Mouse (Mus musculus) forebrain, embryonic 14.5 days (tissue): ENCODE measurements around the gene Abr. TPM values are rescaled to one million over a fixed set of nuclear protein-coding genes. Genes with fewer than 3 reads are reported as not detected.

Source experiments
- ATAC-seq: fragments of 200-750 bp; cut with Nextera tagmentation; 2 replicates; pipeline ENCODE4 v1.8.0; 2017; ENCODE audit warnings: mild to moderate bottlenecking, moderate library complexity
- DNase-seq: peaks from one replicate; pipeline ENCODE4 v3.0.0-alpha.2; 2015; ENCODE audit warnings: low spot score
- H3K27ac ChIP-seq: fragments of 300-500 bp; sonication (generic); 2 replicates; pipeline ENCODE4 v1.5.1; 2014; ENCODE audit warnings: low read depth, mild to moderate bottlenecking, control low read depth, low read length, moderate library complexity
- H3K27me3 ChIP-seq: fragments of 300-500 bp; sonication (generic); replicated peaks from 2 replicates; pipeline ENCODE4 v1.6.1; 2014; ENCODE audit warnings: low read length, control low read depth, mixed read lengths; ENCODE audit not compliant: control insufficient read depth, insufficient read depth
- H3K36me3 ChIP-seq: fragments of 300-500 bp; sonication (generic); 2 replicates; pipeline ENCODE4 v1.6.1; 2014; ENCODE audit warnings: low read length, control low read depth; ENCODE audit not compliant: control insufficient read depth, insufficient read depth
- H3K4me1 ChIP-seq: fragments of 300-500 bp; sonication (generic); 2 replicates; pipeline ENCODE4 v1.6.1; 2014; ENCODE audit warnings: antibody characterized with exemption, low read length, control low read depth; ENCODE audit not compliant: control insufficient read depth, insufficient read depth
- H3K4me2 ChIP-seq: fragments of 300-500 bp; sonication (generic); 2 replicates; pipeline ENCODE4 v1.6.1; 2014; ENCODE audit warnings: mild to moderate bottlenecking, control low read depth, low read length
- H3K4me3 ChIP-seq: fragments of 300-500 bp; sonication (generic); 2 replicates; pipeline ENCODE4 v1.5.1; 2014; ENCODE audit warnings: low read depth, low read length, control low read depth
- H3K9ac ChIP-seq: fragments of 300-500 bp; sonication (generic); 2 replicates; pipeline ENCODE4 v1.6.1; 2014; ENCODE audit warnings: mild to moderate bottlenecking, low read length, control low read depth, moderate library complexity
- H3K9me3 ChIP-seq: fragments of 300-500 bp; sonication (generic); replicated peaks from 2 replicates; pipeline ENCODE4 v1.6.1; 2016; ENCODE audit warnings: low read length, control low read depth, mixed read lengths; ENCODE audit not compliant: control insufficient read depth
- WGBS: fragments of 180-500 bp; shearing (Covaris S2); extraction: QIAGEN DNeasy Blood & Tissue Kit; methylation state at CpG from one replicate; pipeline ENCODE4 v1.1.7; 2014; 5-methylcytosine and 5-hydroxymethylcytosine counted together
- polyA plus RNA-seq: library from polyadenylated mRNA; unstranded; fragments of >200 nt; fragmentation: Nextera tagmentation; extraction: Ambion mirVana; gene quantifications from 2 replicates; pipeline ENCODE4 v1.2.1, GENCODE M21; 2014

Gene Abr
- polyA plus RNA-seq, 1 experiment from 2014 or later = 88.8 TPM

DNA sequence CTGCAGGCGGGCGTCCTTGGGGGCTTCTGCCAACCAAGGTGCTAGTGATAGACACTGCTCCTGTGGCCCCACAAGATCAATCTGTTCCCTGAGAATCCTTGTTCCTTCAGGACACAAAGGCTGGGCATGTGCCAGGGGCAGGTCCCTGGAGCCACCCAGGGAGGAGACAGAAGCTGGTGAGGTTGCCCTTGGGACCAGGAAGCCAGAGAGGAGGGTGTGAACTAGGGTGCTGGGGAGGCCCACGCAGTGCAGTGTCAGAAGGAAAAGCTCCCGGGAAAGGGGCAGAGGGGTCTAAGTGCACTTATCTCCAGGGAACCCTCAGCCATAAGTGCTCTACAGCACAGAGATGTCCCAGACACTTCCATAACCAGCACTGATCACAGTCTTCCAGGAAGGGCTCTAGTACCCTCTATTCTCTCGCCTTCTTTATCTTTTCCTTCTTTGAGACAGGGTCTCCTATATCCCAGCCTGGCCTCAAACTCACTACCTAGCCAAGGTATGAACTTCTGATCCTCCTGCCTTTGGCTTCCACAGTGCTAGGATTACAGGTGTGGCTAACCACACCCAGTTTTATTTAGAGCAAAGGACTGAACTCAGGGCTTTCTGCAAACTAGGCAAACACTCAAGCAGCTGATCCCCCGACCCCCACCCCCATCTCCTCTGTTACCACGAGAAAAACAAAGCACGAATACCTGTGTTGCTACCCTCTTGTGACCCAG lies 145.6 kb downstream of the Abr start:
- H3K4me1 ChIP-seq = peaks cover 25% of the 10 kb centered on the region
- no peak overlapping the region for H3K27ac ChIP-seq
- H3K4me3 ChIP-seq = no peak overlapping the region
- ATAC-seq (no peak), DNase-seq (no peak)
- no peak overlapping the region for H3K9ac ChIP-seq
- 77% methylated on average over 8 of the region's 8 CpGs for WGBS
- no peaks in the 10 kb centered on the region for H3K27me3 ChIP-seq
- H3K4me2 ChIP-seq = no peak overlapping the region
- no peaks in the 10 kb centered on the region for H3K9me3 ChIP-seq
- peaks cover 19% of the 10 kb centered on the region for H3K36me3 ChIP-seq

GRCm38 (mm10) chr11:76472617-76473016 lies 149.5 kb downstream of the Abr start:
- Histone ChIP-seq H3K27ac (peak overlapping the region; percentile 85), H3K4me3 (no peak overlapping the region), H3K27me3 (no peaks in the 10 kb centered on the region), H3K9me3 (no peaks in the 10 kb centered on the region), H3K36me3 (0 out of 2 replicates have a peak, but pooled peaks cover under 1% of the 10 kb centered on the region), H3K4me1 (peaks cover 52% of the 10 kb centered on the region), H3K4me2 (peak overlapping the region; percentile 4; the same call in 1 of the 2 replicates), H3K9ac (0 out of 2 replicates have a peak overlapping the region, but pooled peaks have one; percentile 2)
- DNase-seq = peak; percentile 87
- no peak for ATAC-seq
- WGBS = 6% methylated on average over 5 of the region's 5 CpGs

DNA sequence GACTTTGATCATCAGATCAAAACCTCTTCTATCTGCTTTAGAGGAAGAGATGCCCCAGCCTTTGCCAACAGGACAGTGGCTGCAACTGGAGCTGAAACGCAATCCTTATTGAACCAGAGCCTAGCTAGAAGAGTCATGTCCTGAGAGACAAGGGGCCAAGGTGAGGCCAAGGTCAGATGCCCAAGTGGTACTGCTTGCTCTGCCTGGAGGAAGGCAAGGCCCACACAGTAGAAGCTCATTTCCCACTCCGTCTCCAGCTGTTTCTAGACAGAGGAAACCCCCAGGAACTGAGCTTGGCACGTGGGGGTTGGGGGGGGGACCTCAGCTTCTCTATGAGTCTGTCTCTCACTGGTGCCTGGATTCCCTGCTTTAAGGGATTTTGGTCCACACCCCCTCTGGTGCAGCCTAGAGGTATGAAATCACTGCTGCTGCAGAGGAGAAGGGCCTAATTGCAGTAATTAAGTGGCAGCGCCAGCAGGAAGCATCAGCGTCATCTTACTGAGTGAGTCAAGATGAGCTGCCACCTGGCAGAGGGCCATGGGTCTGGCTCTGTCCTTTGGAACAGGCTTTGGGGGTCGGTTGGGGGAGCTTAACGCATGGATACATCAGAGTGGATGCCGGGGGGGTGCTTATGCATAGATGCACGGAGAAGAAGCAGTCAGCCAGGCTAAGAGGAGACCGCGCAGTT lies 152.7 kb downstream of the Abr start:
- peak overlapping the region; percentile 22; the same call in 1 of the 2 replicates for H3K9ac ChIP-seq
- H3K36me3 ChIP-seq = 0 out of 2 replicates have a peak, but pooled peaks cover 4% of the 10 kb centered on the region
- peaks cover 52% of the 10 kb centered on the region for H3K4me1 ChIP-seq
- DNase-seq = peak; percentile 94
- no peak overlapping the region for H3K4me3 ChIP-seq
- 17% methylated on average over 11 of the region's 11 CpGs for WGBS
- no peaks in the 10 kb centered on the region for H3K27me3 ChIP-seq
- H3K4me2 ChIP-seq = peak overlapping the region; percentile 59; the same call in 1 of the 2 replicates
- no peaks in the 10 kb centered on the region for H3K9me3 ChIP-seq
- ATAC-seq = peak; percentile 60
- peak overlapping the region; percentile 92 for H3K27ac ChIP-seq

- Histone ChIP-seq H3K27ac (peak overlapping the region; percentile 92), H3K27me3 (no peaks in the 10 kb centered on the region), H3K4me3 (peak overlapping the region; percentile 46), H3K4me1 (peaks cover 52% of the 10 kb centered on the region), H3K36me3 (peaks cover 12% of the 10 kb centered on the region), H3K9ac (peak overlapping the region; percentile 76), H3K4me2 (peak overlapping the region; percentile 59), H3K9me3 (no peaks in the 10 kb centered on the region)
- DNase-seq (peak; percentile 96), ATAC-seq (peak; percentile 72)
- 0% methylated on average over 5 of the region's 6 CpGs for WGBS
These were observed 153.8 kb downstream of the Abr start for GRCm38 (mm10) chr11:76468347-76468746.

DNA sequence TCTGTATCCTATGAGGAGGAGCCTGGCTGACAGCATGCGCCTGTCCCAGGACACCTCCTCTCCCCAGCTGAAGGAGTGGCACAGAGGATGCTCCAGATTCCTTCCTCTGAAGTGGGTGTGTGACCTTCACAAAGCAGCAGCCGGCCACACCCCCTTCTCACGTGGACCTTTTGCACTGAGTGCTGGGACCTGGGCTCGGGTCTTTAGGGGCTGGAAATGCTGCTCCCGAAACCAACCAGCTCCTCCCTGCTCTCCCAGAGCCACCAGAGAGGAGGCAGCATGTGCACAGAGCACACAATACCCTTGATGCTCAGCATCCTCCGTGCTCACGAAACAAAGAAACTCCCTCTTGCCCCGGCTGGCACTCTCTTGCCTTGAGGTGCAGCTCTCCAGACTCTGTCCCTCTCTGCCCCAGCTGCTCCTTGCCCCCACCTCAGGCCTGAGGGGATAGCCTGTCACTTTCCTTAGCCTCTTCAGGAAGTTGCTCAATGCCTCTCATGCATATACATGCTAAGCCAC lies 154.6 kb downstream of the Abr start:
- Histone ChIP-seq H3K4me1 (peaks cover 46% of the 10 kb centered on the region), H3K27ac (peak overlapping the region; percentile 92), H3K4me2 (peak overlapping the region; percentile 59), H3K36me3 (peaks cover 19% of the 10 kb centered on the region), H3K27me3 (no peaks in the 10 kb centered on the region), H3K4me3 (peak overlapping the region; percentile 46), H3K9ac (peak overlapping the region; percentile 76), H3K9me3 (no peaks in the 10 kb centered on the region)
- WGBS = 8% methylated on average over 8 of the region's 8 CpGs
- peak; percentile 28 for ATAC-seq
- DNase-seq = peak; percentile 56

DNA sequence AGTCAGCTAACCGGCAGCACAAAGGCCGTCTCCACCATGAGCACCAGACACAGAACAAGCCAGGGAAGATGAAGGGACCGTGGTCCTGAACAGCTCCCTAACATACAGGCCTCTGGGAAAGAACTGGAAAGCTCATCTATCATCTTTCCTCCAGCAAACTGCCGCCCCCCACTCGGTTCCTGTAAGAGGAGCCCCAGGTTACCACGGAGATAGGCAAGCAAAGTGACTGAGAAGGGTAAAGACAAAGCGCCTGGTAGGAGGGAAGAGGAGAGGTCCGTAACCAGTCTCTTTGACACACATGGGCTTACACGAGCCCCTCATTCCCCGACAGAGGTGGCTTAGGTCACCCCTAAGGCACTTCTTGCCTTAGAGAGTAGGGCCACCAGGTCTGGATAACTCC lies 155.0 kb downstream of the Abr start:
- H3K36me3 ChIP-seq = peaks cover 24% of the 10 kb centered on the region
- H3K27me3 ChIP-seq = no peaks in the 10 kb centered on the region
- H3K4me2 ChIP-seq = peak overlapping the region; percentile 59
- peak overlapping the region; percentile 76 for H3K9ac ChIP-seq
- H3K4me1 ChIP-seq = peaks cover 41% of the 10 kb centered on the region
- ATAC-seq = no peak
- peak overlapping the region; percentile 46 for H3K4me3 ChIP-seq
- 28% methylated on average over 10 of the region's 10 CpGs for WGBS
- H3K27ac ChIP-seq = peak overlapping the region; percentile 92
- no peaks in the 10 kb centered on the region for H3K9me3 ChIP-seq
- peak; percentile 38 for DNase-seq

GRCm38 (mm10) chr11:76465879-76466278 lies 156.2 kb downstream of the Abr start:
- Histone ChIP-seq H3K27me3 (no peaks in the 10 kb centered on the region), H3K4me2 (peak overlapping the region; percentile 59; the same call in 1 of the 2 replicates), H3K36me3 (peaks cover 36% of the 10 kb centered on the region), H3K4me1 (peaks cover 38% of the 10 kb centered on the region), H3K9ac (no peak overlapping the region), H3K9me3 (no peaks in the 10 kb centered on the region), H3K27ac (no peak overlapping the region), H3K4me3 (no peak overlapping the region)
- ATAC-seq (no peak), DNase-seq (no peak)
- WGBS = 93% methylated on average over 4 of the region's 4 CpGs

DNA sequence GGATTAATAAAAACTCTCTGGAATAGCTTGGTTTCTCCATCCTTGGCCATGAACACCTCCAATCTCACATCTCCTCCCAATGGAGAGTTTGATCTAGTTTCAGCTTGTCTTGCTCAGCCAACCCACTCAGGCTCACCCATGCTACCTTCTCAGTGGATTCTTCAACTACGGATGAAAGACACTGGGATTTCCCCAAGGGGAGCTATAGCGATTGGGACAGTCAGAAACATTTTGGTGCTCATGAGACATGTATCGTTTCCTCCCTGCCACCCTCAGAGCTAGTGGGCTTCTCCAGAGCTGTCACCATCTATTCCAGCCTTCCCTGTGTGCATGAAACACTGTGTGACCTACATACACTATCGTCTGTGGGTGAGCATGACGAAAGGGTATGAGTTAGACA lies 160.4 kb downstream of the Abr start:
- peaks cover 67% of the 10 kb centered on the region for H3K36me3 ChIP-seq
- H3K9me3 ChIP-seq = no peaks in the 10 kb centered on the region
- no peaks in the 10 kb centered on the region for H3K27me3 ChIP-seq
- H3K4me3 ChIP-seq = no peak overlapping the region
- no peak overlapping the region for H3K4me2 ChIP-seq
- H3K9ac ChIP-seq = no peak overlapping the region
- 92% methylated on average over 5 of the region's 5 CpGs for WGBS
- DNase-seq (no peak), ATAC-seq (no peak)
- H3K27ac ChIP-seq = no peak overlapping the region
- peaks cover 3% of the 10 kb centered on the region for H3K4me1 ChIP-seq
